Mouse (Mus musculus) adrenal gland, adult 8-10 months (tissue): Measurements from ENCODE around the gene Mtch1. TPM values are rescaled to one million over a fixed set of nuclear protein-coding genes. Genes with fewer than 3 reads are reported as not detected.
"Not testable (repeated sequence)": the region's sequence is repeated elsewhere in the genome, so short reads cannot be mapped to it uniquely, and the experiment has no call there.

Experiments
- DNase-seq: peaks from one replicate; pipeline ENCODE4 v3.0.0; 2022
- total RNA-seq, 4 experiments: library from RNA; stranded (reverse); gene quantifications; 2 replicates each; pipeline ENCODE4 v1.2.4; 2022

Mtch1 gene
- total RNA-seq, 4 experiments from 2014 or later = 236 to 274 (median 253) TPM

GRCm38 (mm10) chr17:29332186-29332685 lies 15.5 kb downstream of the Mtch1 start:
- no peak for DNase-seq

GRCm38 (mm10) chr17:29330671-29331410 lies 16.9 kb downstream of the Mtch1 start:
- peak; percentile 42 for DNase-seq

- DNase-seq = no peak
Observed at GRCm38 (mm10) chr17:29330221-29330620, 17.5 kb downstream of the Mtch1 start.

- DNase-seq = no peak
Observed at GRCm38 (mm10) chr17:29327691-29328090, 20.0 kb downstream of the Mtch1 start.

- DNase-seq = no peak
Observed at GRCm38 (mm10) chr17:29326531-29327529, 20.9 kb downstream of the Mtch1 start.

- no peak for DNase-seq
Observed at GRCm38 (mm10) chr17:29325831-29326230, 21.9 kb downstream of the Mtch1 start.

- DNase-seq = no peak
Observed at GRCm38 (mm10) chr17:29323625-29324024, 24.1 kb downstream of the Mtch1 start.

- DNase-seq = no peak
Observed at GRCm38 (mm10) chr17:29322603-29322962, 25.2 kb downstream of the Mtch1 start.

GRCm38 (mm10) chr17:29321765-29322602 lies 25.8 kb downstream of the Mtch1 start:
- no peak for DNase-seq

GRCm38 (mm10) chr17:29319881-29320639 lies 27.7 kb downstream of the Mtch1 start:
- no peak for DNase-seq

GRCm38 (mm10) chr17:29319476-29319875 lies 28.3 kb downstream of the Mtch1 start:
- DNase-seq = no peak

GRCm38 (mm10) chr17:29318731-29319250 lies 28.9 kb downstream of the Mtch1 start:
- no peak for DNase-seq

GRCm38 (mm10) chr17:29317380-29317779 lies 30.4 kb downstream of the Mtch1 start, which contains the start of gene Pi16:
Gene Pi16 (plus strand): TSS chr17:29317680.
- not testable (repeated sequence) for DNase-seq

GRCm38 (mm10) chr17:29316891-29317290 lies 30.8 kb downstream of the Mtch1 start:
- no peak for DNase-seq

GRCm38 (mm10) chr17:29315672-29316465 lies 31.9 kb downstream of the Mtch1 start:
- no peak for DNase-seq

GRCm38 (mm10) chr17:29313300-29313699 lies 34.4 kb downstream of the Mtch1 start:
- no peak for DNase-seq

GRCm38 (mm10) chr17:29312082-29312481 lies 35.7 kb downstream of the Mtch1 start:
- DNase-seq = no peak

GRCm38 (mm10) chr17:29311602-29312001 lies 36.1 kb downstream of the Mtch1 start:
- no peak for DNase-seq

- DNase-seq = no peak
Observed at GRCm38 (mm10) chr17:29310056-29310623, 37.6 kb downstream of the Mtch1 start.

- no peak for DNase-seq
Observed at GRCm38 (mm10) chr17:29305871-29306270, 41.9 kb downstream of the Mtch1 start.
